Mouse (Mus musculus): ENCODE measurements around the gene 4930469K13Rik.

The 4930469K13Rik gene

GRCm38 (mm10) chr11:34078581-34078980 is 19.8 kb downstream of the 4930469K13Rik start:
- DNase-seq = no peak

GRCm38 (mm10) chr11:34077870-34078269 is 20.5 kb downstream of the 4930469K13Rik start:
- DNase-seq = no peak

DNA sequence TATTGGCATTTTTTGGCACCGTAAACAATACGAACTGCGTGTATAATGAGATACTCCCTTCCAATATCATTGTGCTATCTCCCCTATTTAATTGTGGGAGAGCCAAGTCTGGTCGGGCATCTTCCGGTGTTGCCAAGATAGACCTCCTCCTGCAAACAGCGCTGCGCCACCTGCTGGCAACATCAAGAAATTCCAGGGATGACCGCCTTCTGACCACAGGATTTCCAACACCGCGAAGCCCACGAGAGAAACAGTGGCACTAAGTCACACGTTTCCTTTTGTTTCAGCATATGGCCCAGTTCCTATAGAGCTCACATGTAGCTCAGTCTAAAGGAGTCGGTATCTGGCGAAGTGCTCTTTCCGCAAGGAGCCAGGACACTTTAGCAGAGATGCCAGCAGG is 24.6 kb downstream of the 4930469K13Rik start:
- DNase-seq = peak; percentile 80

DNA sequence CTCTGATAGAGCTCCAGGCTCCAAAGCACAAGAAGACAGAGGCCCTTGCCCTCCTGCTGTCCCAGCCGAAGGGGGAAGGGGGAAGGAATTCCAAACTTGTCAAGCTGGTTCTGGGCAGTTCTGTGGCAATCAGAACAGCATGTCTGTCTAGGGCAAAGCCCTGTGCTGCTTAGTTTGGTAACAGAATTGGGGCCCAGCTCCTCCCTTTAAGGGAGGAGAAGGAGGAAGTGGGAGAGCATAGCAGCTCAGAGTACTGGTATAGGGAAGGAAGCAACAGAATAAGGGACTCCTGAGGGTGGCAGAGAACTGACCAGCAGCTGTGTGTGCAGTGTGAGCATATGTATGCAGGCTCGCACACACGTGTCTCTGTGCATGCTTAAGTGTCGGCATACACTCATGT is 26.0 kb downstream of the 4930469K13Rik start:
- DNase-seq = no peak

- no peak for DNase-seq
Observed at GRCm38 (mm10) chr11:34070596-34070995, 27.8 kb downstream of the 4930469K13Rik start.

GRCm38 (mm10) chr11:34063702-34064485 is 34.5 kb downstream of the 4930469K13Rik start:
- DNase-seq = no peak

GRCm38 (mm10) chr11:34063257-34063656 is 35.1 kb downstream of the 4930469K13Rik start:
- no peak for DNase-seq

DNA sequence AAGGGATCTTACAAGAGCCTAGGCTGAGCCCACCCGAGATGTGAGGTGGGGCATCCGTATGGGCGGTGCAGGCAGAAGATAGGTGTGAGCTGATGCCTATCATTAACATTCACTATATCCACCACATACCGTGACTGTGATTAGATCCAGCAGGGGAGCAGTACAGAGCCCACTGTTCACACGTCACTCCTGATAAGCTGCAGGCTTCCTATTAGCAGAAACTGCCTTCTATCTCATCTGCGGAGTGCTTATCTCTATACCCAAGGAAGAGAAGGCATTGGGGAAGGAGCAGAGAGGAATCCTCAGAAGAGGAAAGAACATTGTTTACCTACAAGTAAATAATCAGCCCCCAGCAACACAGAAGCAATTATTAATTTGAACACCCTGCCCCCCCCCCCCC is 36.6 kb downstream of the 4930469K13Rik start:
- no peak for DNase-seq

DNA sequence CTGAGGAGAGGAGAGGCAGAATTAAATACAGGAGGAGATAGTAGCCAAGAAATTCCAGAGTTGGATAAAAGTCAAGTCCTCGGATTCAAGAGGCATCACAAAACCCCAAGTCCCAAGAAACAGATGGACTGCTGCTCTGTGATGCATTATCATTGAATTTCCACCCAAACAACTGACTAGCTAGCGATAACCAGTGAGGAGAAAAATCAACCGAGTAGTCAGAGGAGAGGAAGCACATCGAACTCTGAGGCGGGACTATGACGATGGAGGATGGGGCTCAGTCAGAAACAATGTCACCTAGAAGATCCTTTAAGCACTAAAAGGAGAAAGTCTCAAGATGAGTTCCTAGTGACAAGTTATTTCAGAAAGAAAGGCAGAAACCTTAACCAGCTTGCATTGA is 39.4 kb downstream of the 4930469K13Rik start:
- no peak for DNase-seq

GRCm38 (mm10) chr11:34058332-34058731 is 40.0 kb downstream of the 4930469K13Rik start:
- no peak for DNase-seq

GRCm38 (mm10) chr11:34056715-34057114 is 41.6 kb downstream of the 4930469K13Rik start:
- DNase-seq = no peak

GRCm38 (mm10) chr11:34054031-34054727 is 44.2 kb downstream of the 4930469K13Rik start:
- DNase-seq = no peak

- DNase-seq = no peak
Observed at GRCm38 (mm10) chr11:34053031-34053818, 45.1 kb downstream of the 4930469K13Rik start.

DNA sequence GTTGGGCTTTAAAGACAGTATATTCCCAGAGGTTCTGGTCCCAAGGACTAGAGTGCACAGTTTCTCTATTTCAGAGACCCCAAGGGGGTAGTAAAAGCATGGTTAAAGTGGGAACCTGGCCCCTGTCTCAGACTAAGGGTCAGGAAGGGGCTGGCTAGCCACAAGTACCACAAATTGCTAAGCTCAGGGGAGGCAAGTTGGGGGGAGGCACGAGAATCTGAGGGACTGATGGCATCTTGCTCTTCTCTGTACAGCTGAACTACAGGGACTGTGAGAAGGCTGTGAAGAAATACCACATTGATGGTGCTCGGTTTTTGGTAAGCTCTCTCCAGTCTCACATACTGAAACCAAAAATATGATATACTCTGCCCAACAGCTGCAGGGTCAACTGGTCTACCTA is 47.7 kb downstream of the 4930469K13Rik start:
- DNase-seq = no peak

- DNase-seq = no peak
Observed at GRCm38 (mm10) chr11:34050063-34050462, 48.3 kb downstream of the 4930469K13Rik start.

DNA sequence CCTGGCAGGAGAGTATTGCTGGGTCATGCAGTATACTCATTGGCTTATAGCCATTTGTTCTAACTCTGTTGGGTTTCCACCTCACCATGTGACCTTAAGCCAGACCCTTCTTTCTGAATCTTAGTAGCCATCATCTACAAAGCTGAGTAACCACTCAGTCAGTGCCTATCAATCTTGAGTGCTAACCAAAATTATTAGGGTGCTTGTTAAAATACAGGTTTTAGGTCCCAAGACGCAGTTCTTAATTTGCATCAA is 49.3 kb downstream of the 4930469K13Rik start:
- no peak for DNase-seq

DNA sequence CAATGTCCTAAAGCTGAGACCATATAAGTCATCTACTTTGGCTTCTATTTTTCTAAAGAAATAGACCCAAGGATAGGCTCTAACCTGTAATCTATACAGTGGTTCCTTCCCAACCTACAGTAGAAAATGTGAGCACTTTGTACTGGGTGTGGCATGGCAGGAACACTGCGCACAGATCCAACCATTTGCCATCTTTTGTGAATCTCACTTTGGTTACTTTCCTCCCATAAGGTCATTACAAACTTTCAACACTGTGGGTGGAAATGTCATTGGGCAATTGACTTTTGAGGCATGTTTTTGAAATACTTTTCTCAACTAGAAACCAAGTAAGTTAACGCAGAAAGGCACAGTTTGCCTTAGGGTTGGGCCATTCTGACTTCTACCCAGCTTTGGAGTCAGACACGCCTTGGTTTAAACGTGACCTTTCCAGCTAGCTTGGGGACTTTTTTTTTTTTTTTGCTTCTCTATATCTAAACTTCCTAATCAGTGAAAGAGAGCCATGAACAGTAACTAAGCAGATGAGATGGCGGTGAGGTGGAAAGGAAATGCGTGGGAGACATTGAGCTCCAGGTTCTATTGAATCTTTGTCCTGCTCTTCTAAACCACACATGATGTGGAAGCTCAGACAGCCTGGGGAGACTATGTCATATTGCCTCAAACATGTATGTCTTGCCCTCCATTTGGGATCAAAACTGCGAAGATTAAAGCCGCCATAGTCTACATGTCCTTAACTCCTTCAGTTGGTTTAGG is 49.8 kb downstream of the 4930469K13Rik start:
- DNase-seq = no peak

GRCm38 (mm10) chr11:34047542-34047937 is 50.8 kb downstream of the 4930469K13Rik start:
- no peak for DNase-seq

- DNase-seq = no peak
Observed at GRCm38 (mm10) chr11:34046767-34047541, 51.4 kb downstream of the 4930469K13Rik start, which contains the start of gene Lcp2. TSS of gene Lcp2 (plus strand) at chr11:34046920.

DNA sequence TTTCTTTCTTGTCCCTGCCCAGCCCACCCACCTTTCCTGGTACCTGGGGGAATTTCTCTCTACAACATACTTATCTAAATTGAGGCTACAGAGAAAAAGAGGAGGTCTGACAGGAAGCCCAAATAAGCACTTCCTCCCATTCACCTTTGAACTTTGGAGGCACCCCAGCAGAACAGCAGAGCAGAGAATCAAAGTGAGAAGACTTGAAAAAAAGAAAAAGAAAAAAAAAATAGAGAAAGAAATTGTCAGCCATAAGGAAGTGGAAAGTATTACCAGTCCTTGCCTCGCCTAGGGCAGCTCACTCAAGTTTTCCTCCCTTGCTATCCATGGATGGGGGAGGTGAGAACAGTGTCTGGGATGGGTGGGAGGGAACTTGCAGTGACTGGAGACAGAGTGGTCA is 55.5 kb downstream of the 4930469K13Rik start:
- no peak for DNase-seq

- no peak for DNase-seq
Observed at GRCm38 (mm10) chr11:34040061-34040460, 58.3 kb downstream of the 4930469K13Rik start.

All from retina, postnatal 1 day (tissue).